29 mouse cellular contexts compared by ENCODE assay signal in the genomic region with DNA sequence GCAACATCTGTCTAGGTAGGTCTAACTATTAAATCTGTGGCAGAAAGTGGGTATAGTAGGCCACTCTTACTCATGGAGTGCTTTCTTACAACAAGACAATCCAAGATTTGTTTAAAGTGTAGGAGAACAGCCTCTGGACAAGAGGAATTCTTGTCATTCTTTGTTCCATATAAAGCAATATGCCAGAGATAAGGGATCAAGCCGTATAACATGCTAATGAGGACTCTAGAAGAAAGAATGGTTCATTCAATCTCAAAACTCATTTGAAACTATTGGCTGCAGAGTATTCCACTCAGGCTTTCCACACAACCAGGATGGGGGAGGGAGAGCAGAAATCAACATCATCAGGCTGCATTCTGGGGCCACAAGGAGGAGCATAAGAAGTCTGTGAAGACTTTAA. TPM values are rescaled to one million over a fixed set of nuclear protein-coding genes. Genes with fewer than 3 reads are reported as not detected.
"Had no signal": no experiment of that assay in that cellular context is flagged by ENCODE, and none has a peak within 500 bp of the region (broad histone marks: within the 10 kb centered on the region; RNA-seq: fewer than 3 reads in every experiment).

No protein-coding gene starts in this region.

- H3K27me3 ChIP-seq: heart, embryonic 12.5 days; hindbrain, embryonic 13.5 days; hindbrain, embryonic 15.5 days; kidney, embryonic 15.5 days; limb, embryonic 13.5 days; limb, embryonic 15.5 days had no signal

- ATAC-seq: forebrain, embryonic 16.5 days; hindbrain, postnatal 0 days; intestine, embryonic 16.5 days had no signal

- H3K9me3 ChIP-seq: heart, embryonic 10.5 days; heart, embryonic 12.5 days; hindbrain, embryonic 13.5 days; hindbrain, embryonic 15.5 days; kidney, embryonic 15.5 days; limb, embryonic 13.5 days; limb, embryonic 15.5 days had no signal

- H3K4me2 ChIP-seq: heart, embryonic 12.5 days; hindbrain, embryonic 13.5 days; hindbrain, embryonic 15.5 days; kidney, embryonic 15.5 days; limb, embryonic 13.5 days; limb, embryonic 15.5 days had no signal

- DNase-seq: gastrocnemius, adult 2 months; gastrocnemius, postnatal 10 days; gastrocnemius, postnatal 25 days; heart, adult 18-20 months; heart, postnatal 10 days; kidney, adult 11 months; kidney, adult 2 months; kidney, adult 9 months; kidney, postnatal 14 days; kidney, postnatal 36 days; layer of hippocampus, postnatal 36 days; left cerebral cortex, postnatal 4 days had no signal

- H3K36me3 ChIP-seq: heart, embryonic 10.5 days; heart, embryonic 12.5 days; hindbrain, embryonic 13.5 days; hindbrain, embryonic 15.5 days; limb, embryonic 13.5 days; limb, embryonic 15.5 days had no signal

- H3K9ac ChIP-seq: heart, embryonic 12.5 days; hindbrain, embryonic 13.5 days; hindbrain, embryonic 15.5 days; kidney, embryonic 15.5 days; limb, embryonic 13.5 days; limb, embryonic 15.5 days had no signal

- H3K4me3 ChIP-seq: gastrocnemius, adult 2 months; heart, embryonic 10.5 days; heart, embryonic 12.5 days; hindbrain, embryonic 13.5 days; hindbrain, embryonic 15.5 days; kidney, embryonic 15.5 days; limb, embryonic 13.5 days; limb, embryonic 15.5 days had no signal

- H3K4me1 ChIP-seq: heart, embryonic 10.5 days; heart, embryonic 12.5 days; hindbrain, embryonic 13.5 days; hindbrain, embryonic 15.5 days; limb, embryonic 13.5 days; limb, embryonic 15.5 days had no signal

- H3K27ac ChIP-seq: gastrocnemius, adult 2 months; heart, embryonic 10.5 days; hindbrain, embryonic 13.5 days; hindbrain, embryonic 15.5 days; hindbrain, postnatal 0 days; kidney, embryonic 15.5 days; kidney, postnatal 0 days; limb, embryonic 13.5 days; limb, embryonic 15.5 days had no signal

RNA-seq across cellular contexts. Expression of gene Pin1rt1, which starts 11.2 kb away (rescaled TPM):
- polyA plus RNA-seq: heart, embryonic 10.5 days; heart, embryonic 12.5 days; heart, embryonic 14.5 days; heart, embryonic 16.5 days; hindbrain, embryonic 11.5 days; hindbrain, embryonic 13.5 days; hindbrain, postnatal 0 days; intestine, embryonic 16.5 days; kidney, adult 2 months; kidney, embryonic 15.5 days; kidney, postnatal 0 days; large intestine, adult 2 months; limb, embryonic 11.5 days; liver, adult 2 months had no signal
